Mouse (Mus musculus): Measurements from ENCODE around the gene Kdm4a. TPM values are rescaled to one million over a fixed set of nuclear protein-coding genes. Genes with fewer than 3 reads are reported as not detected.

Gene Kdm4a
- polyA plus RNA-seq, 1 experiment from 2014 or later: 22.8 TPM

GRCm38 (mm10) chr4:118117565-118117964 is 62.3 kb downstream of the Kdm4a start:
- H3K4me1 ChIP-seq (replicated peaks; ENCODE audit: control insufficient read depth, insufficient read depth, low read length): peaks cover 2% of the 10 kb centered on the region; the same call in 1 of the 2 replicates
- no peak for DNase-seq (ENCODE audit: low spot score)
- no peak overlapping the region for H3K4me3 ChIP-seq (ENCODE audit: low read depth, low read length)
- H3K36me3 ChIP-seq (ENCODE audit: control insufficient read depth, insufficient read depth, low read length): no peaks in the 10 kb centered on the region
- no peak overlapping the region for H3K27ac ChIP-seq (ENCODE audit: low read depth, low read length)
- H3K4me2 ChIP-seq: no peak overlapping the region
- no peak for ATAC-seq (replicated peaks; ENCODE audit: low FRiP score)
- H3K9me3 ChIP-seq (ENCODE audit: control insufficient read depth, low read length): no peaks in the 10 kb centered on the region
- WGBS: 86% methylated on average over 10 of the region's 10 CpGs
- H3K27me3 ChIP-seq (replicated peaks; ENCODE audit: control insufficient read depth, insufficient read depth, low read length): no peaks in the 10 kb centered on the region
- no peak overlapping the region for H3K9ac ChIP-seq (ENCODE audit: low read depth, low read length)

- Histone ChIP-seq H3K9ac (ENCODE audit: low read depth, low read length) (no peak overlapping the region), H3K4me2 (no peak overlapping the region), H3K27ac (ENCODE audit: low read depth, low read length) (no peak overlapping the region), H3K36me3 (ENCODE audit: control insufficient read depth, insufficient read depth, low read length) (no peaks in the 10 kb centered on the region), H3K9me3 (ENCODE audit: control insufficient read depth, low read length) (no peaks in the 10 kb centered on the region), H3K27me3 (replicated peaks; ENCODE audit: control insufficient read depth, insufficient read depth, low read length) (no peaks in the 10 kb centered on the region), H3K4me3 (ENCODE audit: low read depth, low read length) (no peak overlapping the region), H3K4me1 (replicated peaks; ENCODE audit: control insufficient read depth, insufficient read depth, low read length) (peaks cover 2% of the 10 kb centered on the region; the same call in 1 of the 2 replicates)
- ATAC-seq (replicated peaks; ENCODE audit: low FRiP score): no peak
- DNase-seq (ENCODE audit: low spot score): no peak
- 93% methylated on average over 11 of the region's 11 CpGs for WGBS
These were observed 63.7 kb downstream of the Kdm4a start for GRCm38 (mm10) chr4:118116098-118116497.

- Histone ChIP-seq H3K27me3 (replicated peaks; ENCODE audit: control insufficient read depth, insufficient read depth, low read length) (no peaks in the 10 kb centered on the region), H3K4me3 (ENCODE audit: low read depth, low read length) (no peak overlapping the region), H3K9me3 (ENCODE audit: control insufficient read depth, low read length) (no peaks in the 10 kb centered on the region), H3K4me1 (replicated peaks; ENCODE audit: control insufficient read depth, insufficient read depth, low read length) (peaks cover 2% of the 10 kb centered on the region; the same call in 1 of the 2 replicates), H3K27ac (ENCODE audit: low read depth, low read length) (no peak overlapping the region), H3K9ac (ENCODE audit: low read depth, low read length) (no peak overlapping the region), H3K4me2 (no peak overlapping the region), H3K36me3 (ENCODE audit: control insufficient read depth, insufficient read depth, low read length) (no peaks in the 10 kb centered on the region)
- 61% methylated on average over 7 of the region's 7 CpGs for WGBS
- no peak for ATAC-seq (replicated peaks; ENCODE audit: low FRiP score)
- no peak for DNase-seq (ENCODE audit: low spot score)
These were observed 64.7 kb downstream of the Kdm4a start for GRCm38 (mm10) chr4:118115132-118115531.

- 73% methylated on average over 12 of the region's 12 CpGs for WGBS
- no peaks in the 10 kb centered on the region; the same call in 1 of the 2 replicates for H3K9me3 ChIP-seq (ENCODE audit: control insufficient read depth, low read length)
- DNase-seq (ENCODE audit: low spot score): no peak
- H3K27ac ChIP-seq (ENCODE audit: low read depth, low read length): no peak overlapping the region
- no peak for ATAC-seq (replicated peaks; ENCODE audit: low FRiP score)
- H3K4me3 ChIP-seq (ENCODE audit: low read depth, low read length): no peak overlapping the region
- no peaks in the 10 kb centered on the region for H3K27me3 ChIP-seq (replicated peaks; ENCODE audit: control insufficient read depth, insufficient read depth, low read length)
- no peaks in the 10 kb centered on the region for H3K36me3 ChIP-seq (ENCODE audit: control insufficient read depth, insufficient read depth, low read length)
- no peak overlapping the region for H3K9ac ChIP-seq (ENCODE audit: low read depth, low read length)
- H3K4me2 ChIP-seq: no peak overlapping the region
- peaks cover 18% of the 10 kb centered on the region for H3K4me1 ChIP-seq (replicated peaks; ENCODE audit: control insufficient read depth, insufficient read depth, low read length)
These were observed 67.2 kb downstream of the Kdm4a start for GRCm38 (mm10) chr4:118112601-118113000.

- Histone ChIP-seq H3K27ac (ENCODE audit: low read depth, low read length) (peak overlapping the region; percentile 34; the same call in 1 of the 2 replicates), H3K9ac (ENCODE audit: low read depth, low read length) (no peak overlapping the region)
- WGBS: 57% methylated on average over 13 of the region's 13 CpGs
These were observed 70.2 kb downstream of the Kdm4a start for GRCm38 (mm10) chr4:118109649-118110048.

GRCm38 (mm10) chr4:118108779-118109178 is 71.1 kb downstream of the Kdm4a start:
- H3K36me3 ChIP-seq (ENCODE audit: control insufficient read depth, insufficient read depth, low read length): no peaks in the 10 kb centered on the region
- H3K4me1 ChIP-seq (replicated peaks; ENCODE audit: control insufficient read depth, insufficient read depth, low read length): peaks cover 16% of the 10 kb centered on the region
- no peaks in the 10 kb centered on the region; the same call in 1 of the 2 replicates for H3K9me3 ChIP-seq (ENCODE audit: control insufficient read depth, low read length)
- 55% methylated on average over 7 of the region's 7 CpGs for WGBS
- H3K27ac ChIP-seq (ENCODE audit: low read depth, low read length): peak overlapping the region; percentile 20; the same call in 1 of the 2 replicates
- peak overlapping the region; percentile 8; the same call in 1 of the 2 replicates for H3K4me2 ChIP-seq
- no peak for DNase-seq (ENCODE audit: low spot score)
- H3K4me3 ChIP-seq (ENCODE audit: low read depth, low read length): no peak overlapping the region
- no peak overlapping the region for H3K9ac ChIP-seq (ENCODE audit: low read depth, low read length)
- ATAC-seq (replicated peaks; ENCODE audit: low FRiP score): peak; percentile 49; the same call in 1 of the 2 replicates
- H3K27me3 ChIP-seq (replicated peaks; ENCODE audit: control insufficient read depth, insufficient read depth, low read length): no peaks in the 10 kb centered on the region

More at GRCm38 (mm10) chr4:118109649-118110048, 70.2 kb downstream of the Kdm4a start:
- Histone ChIP-seq H3K4me1 (replicated peaks; ENCODE audit: control insufficient read depth, insufficient read depth, low read length) (peaks cover 16% of the 10 kb centered on the region), H3K4me3 (ENCODE audit: low read depth, low read length) (no peak overlapping the region), H3K4me2 (peak overlapping the region; percentile 35; the same call in 1 of the 2 replicates), H3K36me3 (ENCODE audit: control insufficient read depth, insufficient read depth, low read length) (no peaks in the 10 kb centered on the region), H3K9me3 (ENCODE audit: control insufficient read depth, low read length) (no peaks in the 10 kb centered on the region; the same call in 1 of the 2 replicates), H3K27me3 (replicated peaks; ENCODE audit: control insufficient read depth, insufficient read depth, low read length) (no peaks in the 10 kb centered on the region)
- DNase-seq (ENCODE audit: low spot score): no peak
- ATAC-seq (replicated peaks; ENCODE audit: low FRiP score): peak; percentile 81

GRCm38 (mm10) chr4:118105256-118106053 is 74.4 kb downstream of the Kdm4a start:
- Histone ChIP-seq H3K27ac (ENCODE audit: low read depth, low read length) (no peak overlapping the region), H3K36me3 (ENCODE audit: control insufficient read depth, insufficient read depth, low read length) (no peaks in the 10 kb centered on the region), H3K27me3 (replicated peaks; ENCODE audit: control insufficient read depth, insufficient read depth, low read length) (no peaks in the 10 kb centered on the region), H3K9ac (ENCODE audit: low read depth, low read length) (no peak overlapping the region), H3K4me3 (ENCODE audit: low read depth, low read length) (no peak overlapping the region), H3K4me1 (replicated peaks; ENCODE audit: control insufficient read depth, insufficient read depth, low read length) (peaks cover 16% of the 10 kb centered on the region), H3K9me3 (ENCODE audit: control insufficient read depth, low read length) (no peaks in the 10 kb centered on the region; the same call in 1 of the 2 replicates), H3K4me2 (no peak overlapping the region)
- ATAC-seq (replicated peaks; ENCODE audit: low FRiP score) (peak; percentile 62; the same call in 1 of the 2 replicates), DNase-seq (ENCODE audit: low spot score) (no peak)
- WGBS: 83% methylated on average over 3 of the region's 3 CpGs

- ATAC-seq (replicated peaks; ENCODE audit: low FRiP score) (no peak), DNase-seq (ENCODE audit: low spot score) (no peak)
- H3K4me1 ChIP-seq (replicated peaks; ENCODE audit: control insufficient read depth, insufficient read depth, low read length): no peaks in the 10 kb centered on the region
- 77% methylated on average over 8 of the region's 8 CpGs for whole genome bisulfite sequencing
- H3K27ac ChIP-seq (ENCODE audit: low read depth, low read length): no peak overlapping the region
- no peak overlapping the region for H3K4me3 ChIP-seq (ENCODE audit: low read depth, low read length)
- H3K27me3 ChIP-seq (replicated peaks; ENCODE audit: control insufficient read depth, insufficient read depth, low read length): no peaks in the 10 kb centered on the region
- no peaks in the 10 kb centered on the region for H3K36me3 ChIP-seq (ENCODE audit: control insufficient read depth, insufficient read depth, low read length)
- no peaks in the 10 kb centered on the region; the same call in 1 of the 2 replicates for H3K9me3 ChIP-seq (ENCODE audit: control insufficient read depth, low read length)
- no peak overlapping the region for H3K9ac ChIP-seq (ENCODE audit: low read depth, low read length)
- no peak overlapping the region for H3K4me2 ChIP-seq
These were observed 76.5 kb downstream of the Kdm4a start for GRCm38 (mm10) chr4:118103280-118103830.
